Mouse (Mus musculus) thymus, postnatal 36 days (tissue): ENCODE results near the gene Cers6.

ENCODE experiments used
- DNase-seq, 2 experiments: peaks; one replicate each; pipeline ENCODE4 v3.0.0; 2022; ENCODE audit warnings: mixed read lengths in 2 of 2

The Cers6 gene

DNA sequence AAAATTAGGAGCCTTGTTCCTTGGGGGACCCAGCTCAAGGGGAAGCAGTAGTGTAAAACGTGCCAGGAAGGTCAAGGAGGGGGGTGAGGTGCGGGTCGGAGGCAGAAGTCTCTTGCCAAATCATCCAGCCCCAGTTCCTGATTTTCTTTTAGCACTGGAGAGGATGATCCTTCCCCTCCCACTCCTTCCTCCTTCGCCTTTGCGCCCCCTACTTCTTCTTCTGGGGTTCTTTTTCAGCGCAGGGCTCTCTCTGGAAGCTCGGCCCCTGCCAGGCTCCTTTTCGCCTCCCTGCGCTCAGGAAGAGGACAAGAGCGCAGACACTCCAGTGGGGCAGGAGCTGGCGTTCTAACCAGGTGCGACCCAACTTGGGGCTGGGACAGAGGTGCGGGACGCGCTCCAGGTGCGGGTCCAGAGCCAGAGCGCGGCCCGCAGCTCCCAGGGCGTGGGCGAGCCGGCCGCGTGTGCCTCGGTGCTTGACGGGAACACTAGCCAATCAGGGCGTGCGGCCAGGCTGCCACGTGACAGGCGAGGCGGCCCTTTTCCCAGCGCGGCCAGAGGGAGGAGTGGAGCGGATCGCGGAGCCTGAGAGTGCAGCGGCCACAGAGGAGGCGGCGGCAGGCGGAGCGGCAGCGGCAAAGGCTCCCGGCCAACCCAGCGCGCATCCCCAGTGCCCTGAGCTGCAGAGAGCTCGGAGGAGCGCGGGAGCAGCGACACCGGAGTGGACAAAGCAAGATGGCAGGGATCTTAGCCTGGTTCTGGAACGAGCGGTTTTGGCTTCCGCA lies at the start of gene Cers6:
Gene Cers6, plus strand, starts transcription at position 538 of the 782 bp plus-strand sequence.
- peak; percentile 91 to 92 for DNase-seq

DNA sequence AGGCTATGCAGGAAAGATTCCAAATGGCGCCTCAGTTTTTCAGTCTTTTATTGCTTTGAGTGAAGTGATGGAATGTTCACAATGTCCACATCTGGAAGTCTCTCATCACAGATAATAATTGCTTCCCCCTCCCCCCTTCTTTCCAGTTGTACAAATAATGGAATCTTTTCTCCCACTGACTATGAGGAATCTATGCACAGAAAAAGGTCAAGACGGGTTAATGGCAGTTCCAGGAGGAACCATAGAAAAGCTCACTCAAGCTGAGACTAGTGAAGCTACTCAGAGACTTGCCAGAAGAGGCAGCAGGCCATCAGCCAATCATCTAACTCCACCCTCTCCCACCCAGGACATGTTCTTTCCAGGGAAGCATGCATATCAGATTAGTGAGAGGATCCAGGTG lies 46.8 kb upstream of the Cers6 start:
- DNase-seq = no peak

DNA sequence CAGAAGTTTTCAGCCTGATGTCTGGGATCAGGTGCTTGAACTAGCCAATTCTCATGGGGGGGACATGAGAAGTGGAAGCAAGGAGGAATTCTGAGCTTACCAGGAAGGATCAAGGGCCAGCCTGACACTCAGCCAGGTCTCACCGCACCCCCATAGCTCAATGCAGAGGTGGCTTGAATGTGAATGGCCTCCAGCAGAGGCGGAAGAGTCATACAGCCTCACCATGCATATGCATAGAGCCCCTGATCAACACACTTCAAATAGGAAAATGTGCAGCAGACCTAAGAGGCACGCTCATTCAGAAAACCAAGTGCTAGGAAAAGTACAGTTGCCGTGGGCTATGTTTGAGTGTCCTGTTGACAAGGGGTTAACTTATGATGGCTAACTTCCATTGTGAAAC lies 42.2 kb upstream of the Cers6 start:
- no peak for DNase-seq

DNA sequence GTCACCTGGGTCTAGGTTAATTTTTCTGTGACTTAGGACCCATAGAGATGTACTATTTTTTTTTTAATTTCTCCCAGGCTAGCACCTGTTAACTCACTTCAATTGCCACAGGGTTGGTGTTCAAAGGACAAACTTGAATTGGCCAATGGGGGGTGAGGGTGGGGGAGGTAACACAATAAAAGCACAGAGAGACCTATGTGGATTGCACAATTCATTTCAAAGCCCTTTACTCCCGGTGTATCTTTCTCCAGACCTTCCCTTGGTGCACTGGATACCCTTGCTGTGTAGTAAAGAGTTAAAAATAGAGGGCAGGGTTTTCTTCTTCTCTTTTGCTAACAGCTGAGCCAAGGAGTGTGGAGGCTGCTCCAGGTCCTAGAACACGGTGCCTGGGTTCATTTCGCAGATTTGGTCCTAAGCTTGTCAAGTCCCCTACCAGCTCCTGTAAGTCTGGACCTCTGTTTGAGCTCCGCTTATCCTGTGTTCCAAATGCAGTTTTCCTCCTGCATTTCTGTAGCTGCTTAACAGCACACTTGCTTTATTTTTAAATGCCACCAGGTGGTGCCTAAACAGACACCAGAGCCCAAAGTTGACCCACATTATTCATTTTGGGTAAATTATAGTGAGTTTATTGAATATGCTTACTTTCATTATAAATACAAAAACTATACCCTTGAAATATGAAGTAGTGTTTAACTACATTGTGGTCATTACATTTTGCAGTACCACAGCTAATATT lies 38.9 kb upstream of the Cers6 start:
- DNase-seq = no peak

DNA sequence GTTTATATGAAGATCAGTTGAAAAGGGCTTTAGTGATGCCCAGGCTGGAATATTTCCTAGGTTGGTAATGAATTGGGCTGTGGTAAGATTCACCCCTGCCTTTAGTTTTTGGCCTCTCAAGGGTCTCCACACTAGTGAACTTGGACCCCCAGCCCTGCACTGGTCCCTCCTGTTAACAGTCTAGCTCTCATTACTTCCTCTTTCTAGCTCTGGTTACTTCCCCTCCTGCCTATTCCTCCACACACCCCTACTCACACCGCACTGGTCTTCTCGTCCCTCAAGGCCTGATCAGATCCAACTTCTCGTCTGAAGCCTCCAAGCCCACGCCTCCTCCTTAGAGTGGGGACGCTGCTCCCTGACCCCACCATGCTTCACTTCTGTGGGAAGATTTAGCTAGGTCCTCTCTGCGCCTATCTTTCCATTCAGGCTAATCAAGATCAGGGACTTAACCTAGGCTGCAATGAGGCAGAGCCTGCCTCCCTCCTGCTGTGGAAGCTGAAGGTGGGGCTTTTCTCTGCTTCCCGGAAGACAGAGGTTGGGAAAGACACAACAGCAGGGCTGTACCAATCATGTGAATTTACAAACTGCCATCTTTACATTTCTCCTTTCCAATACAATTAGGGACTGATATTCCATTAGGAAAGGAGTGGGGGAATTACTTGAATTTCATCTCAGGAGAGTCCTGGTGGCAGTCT lies 35.8 kb upstream of the Cers6 start:
- DNase-seq = no peak

DNA sequence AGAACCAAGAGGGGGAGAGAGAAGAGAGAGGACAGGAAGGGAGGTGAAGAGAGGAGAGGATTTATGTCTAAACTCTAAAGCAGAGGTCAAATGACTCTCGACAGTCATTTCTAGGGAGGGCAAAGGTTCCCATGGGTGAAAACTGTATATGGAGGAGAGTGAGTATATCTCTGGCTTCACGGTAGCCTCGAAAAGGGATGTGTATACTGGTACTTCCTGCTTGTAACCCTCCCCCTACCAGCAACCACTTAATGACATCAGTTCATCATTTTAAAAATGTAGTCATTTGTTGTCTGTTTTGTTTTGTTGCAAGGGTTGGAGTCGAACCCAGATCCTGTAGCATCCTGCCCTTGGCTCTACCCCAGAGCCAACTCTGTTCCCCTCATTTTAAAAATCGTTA lies 17.9 kb upstream of the Cers6 start:
- DNase-seq = no peak

DNA sequence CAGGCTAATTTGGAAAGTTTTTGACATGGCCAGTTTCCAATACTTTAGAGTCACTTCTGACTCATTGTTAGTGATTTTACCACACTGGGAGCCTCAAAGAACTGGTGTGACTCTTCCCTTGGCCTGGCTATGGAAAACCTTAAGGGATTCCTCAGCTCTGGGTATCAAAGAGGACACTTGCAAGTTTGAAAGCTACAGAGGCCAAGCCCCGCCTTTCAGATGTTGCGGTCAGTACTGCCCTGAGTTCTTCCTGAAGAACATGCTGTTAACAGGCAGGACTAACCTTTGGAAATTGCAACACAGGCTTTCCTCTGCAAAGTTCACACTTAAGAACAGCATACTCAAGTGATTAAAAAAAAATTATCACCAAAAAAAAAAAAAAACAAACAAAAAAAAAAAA lies 16.7 kb upstream of the Cers6 start:
- DNase-seq = no peak

DNA sequence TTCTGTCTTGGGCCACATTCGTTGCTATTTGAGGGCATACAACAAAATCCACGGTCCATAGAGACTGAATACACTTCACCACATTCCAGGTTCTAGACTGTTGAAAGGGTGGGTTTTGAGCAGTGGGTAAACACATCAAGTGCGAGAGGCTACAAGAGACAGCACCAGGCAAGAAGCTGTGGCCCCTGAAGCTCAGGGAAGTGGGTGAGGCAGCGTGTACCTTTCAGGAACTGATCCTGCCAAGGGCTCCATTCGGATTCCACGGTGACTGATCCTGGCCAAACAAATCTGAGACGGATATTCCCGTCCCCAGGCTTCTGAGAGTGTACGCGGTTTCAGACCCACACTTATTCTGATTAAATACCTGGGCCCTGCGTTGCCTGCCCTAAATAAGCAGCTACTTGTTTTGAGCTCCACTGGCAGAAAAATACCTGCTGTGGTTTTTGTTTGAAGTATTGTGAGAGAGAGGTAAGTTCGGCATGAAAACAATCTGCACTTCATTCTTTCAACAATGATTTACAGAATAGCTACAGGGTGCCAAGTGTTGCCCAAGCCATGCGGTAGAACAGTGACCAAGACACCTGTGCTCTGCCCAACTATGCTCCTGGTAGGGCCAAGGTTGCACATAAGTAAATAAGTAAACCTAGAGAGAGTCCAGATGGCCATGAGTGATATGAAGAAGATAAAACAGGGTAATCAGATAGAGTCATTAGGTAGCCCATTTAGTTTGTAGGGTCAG lies 16.1 kb upstream of the Cers6 start:
- DNase-seq = no peak

DNA sequence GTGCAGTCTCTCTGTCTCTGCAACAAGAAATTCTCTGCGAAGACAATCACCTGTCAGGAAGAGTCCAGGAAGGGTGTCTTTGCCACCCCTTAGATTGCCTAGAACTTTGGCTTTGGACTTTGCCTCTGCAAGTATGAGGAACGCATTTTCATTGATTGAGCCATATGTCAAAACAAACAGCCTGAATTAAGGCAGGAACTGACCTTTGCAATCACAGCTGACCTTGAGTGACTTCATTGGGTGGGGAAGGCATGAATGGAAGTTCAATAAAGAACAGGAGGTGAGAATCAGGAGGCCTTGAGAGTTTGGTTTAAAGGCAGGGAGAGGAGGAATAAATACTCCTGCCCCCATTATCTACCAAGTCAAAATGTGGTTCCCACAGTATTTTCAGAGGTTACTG lies 850 bp upstream of the Cers6 start:
- no peak for DNase-seq

DNA sequence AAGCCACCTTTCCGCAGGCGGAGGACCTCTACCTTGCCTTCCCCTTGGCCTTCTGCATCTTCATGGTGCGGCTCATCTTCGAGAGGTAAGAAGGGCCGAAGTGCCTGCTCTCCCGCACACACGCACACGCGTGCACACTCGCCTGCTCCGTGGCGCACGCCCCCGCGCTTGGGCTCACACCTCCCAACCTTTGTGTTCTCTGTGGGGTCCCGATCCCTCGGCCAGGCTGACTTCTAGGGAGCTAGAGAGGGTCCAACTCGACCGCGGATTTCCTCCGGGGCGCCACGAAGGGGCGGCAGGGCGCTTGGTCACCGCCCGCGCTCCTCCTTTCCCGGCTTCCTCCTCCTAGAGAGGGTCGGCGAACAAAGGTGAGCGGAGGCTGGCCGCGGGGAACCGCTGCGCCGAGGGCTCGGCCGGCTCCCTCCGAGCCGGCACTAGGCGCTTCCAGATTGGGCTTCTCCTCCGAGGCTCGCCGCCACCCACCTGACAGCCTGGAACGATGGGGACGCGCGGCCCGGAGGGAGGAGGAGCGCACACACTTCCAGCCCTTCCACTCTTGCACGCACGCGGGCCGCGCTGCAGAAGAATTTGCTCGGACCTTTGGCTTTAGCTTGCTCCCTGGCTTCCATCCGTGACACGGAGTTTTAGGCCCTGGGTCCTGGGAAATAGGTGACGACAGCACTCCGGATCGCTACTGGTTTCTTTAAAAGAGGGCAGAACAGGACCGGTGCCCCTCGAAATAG lies 651 bp downstream of the Cers6 start:
- peak; percentile 54 to 63 for DNase-seq

DNA sequence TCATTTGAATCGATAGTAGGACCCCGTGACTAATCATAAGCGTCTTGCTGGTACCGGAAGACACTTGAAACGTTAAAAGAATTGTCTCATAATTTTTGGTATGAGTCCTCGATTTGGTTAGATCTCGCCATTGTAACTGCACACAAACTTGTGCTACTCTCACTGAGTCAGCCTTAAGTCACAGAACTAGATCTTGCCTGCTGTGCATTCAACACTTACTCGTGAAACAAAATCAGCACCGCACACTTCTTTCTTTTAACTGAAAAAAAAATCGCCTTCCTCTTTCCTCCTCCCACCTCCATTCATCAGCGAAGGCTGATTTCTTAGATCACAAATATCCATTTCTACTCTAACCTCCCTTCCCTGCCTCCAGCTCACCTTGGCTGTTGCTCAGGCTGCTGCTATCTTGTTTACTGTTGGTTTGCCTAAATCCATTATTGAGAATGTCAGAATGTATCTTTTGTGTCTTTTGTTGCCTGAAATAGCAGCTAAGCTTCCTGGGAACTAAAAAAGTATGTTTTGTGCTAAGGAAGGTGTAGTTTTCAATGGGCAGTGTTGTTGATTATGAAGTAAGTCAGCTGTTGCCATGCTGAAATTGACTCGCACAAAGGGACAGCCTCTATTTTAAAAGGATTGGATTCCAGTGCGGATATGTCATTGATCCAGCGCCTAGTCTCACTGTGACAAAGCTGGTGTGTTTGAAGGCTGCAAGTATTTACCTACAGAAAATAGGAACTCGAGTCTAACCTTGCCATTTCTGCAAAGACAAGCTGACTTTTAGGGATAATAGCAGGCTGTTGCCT lies 1.4 kb downstream of the Cers6 start:
- DNase-seq = no peak

DNA sequence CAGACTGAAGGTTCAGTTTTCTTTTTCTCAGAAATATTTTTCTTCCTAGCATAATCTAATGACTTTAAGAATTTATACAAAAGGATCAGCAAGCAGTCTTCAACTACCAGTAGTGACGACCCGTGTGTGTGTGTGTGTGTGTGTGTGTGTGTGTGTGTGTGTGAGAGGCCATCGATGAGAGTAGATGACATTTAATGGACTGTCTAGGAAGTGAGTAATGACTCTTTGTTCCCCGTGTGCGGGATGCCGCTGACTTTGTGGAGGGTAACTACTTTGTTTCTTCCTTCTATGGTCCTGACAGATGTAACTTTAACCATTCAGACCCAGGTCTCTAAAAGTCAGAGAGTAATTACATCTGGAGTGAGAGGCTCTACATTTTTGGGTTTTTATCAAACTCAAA lies 2.3 kb downstream of the Cers6 start:
- no peak for DNase-seq

DNA sequence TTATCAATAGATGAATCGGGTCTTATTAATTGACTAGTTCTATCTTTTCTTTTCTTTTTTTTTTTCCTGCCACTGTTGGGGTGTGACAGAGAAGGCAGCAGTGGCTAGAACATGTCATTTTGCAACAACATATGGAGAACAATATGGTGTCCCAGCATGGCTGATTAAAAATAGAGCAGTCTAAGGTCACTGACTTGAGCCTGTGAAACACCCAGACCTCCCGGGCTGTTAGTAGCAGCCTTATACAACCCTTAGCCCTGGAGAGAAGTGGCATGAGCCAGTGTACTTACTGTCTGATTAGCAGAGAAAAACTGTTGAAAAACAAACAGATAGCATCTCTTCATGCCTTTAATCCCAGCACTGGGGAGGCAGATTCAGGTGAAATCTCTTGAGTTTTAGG lies 3.1 kb downstream of the Cers6 start:
- no peak for DNase-seq

DNA sequence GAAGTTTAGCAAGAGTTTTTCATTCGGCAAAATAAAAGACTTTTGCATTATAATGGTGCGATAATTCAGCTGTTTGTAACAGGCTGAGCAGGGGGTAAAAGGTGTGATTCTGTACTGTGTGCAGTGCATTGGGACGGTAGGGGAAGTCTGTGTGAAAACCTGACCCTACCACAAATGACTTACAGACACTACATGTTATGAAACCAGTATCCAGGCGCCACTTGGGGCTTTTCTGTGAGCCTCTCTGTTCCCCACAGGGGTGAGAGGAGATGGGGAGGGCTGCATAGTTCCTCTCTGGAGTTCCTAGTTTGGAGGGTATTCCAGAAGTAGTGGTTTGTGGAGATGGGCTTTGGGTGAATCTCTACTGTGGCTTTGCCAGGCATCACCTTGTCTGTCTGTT lies 5.9 kb downstream of the Cers6 start:
- no peak for DNase-seq

DNA sequence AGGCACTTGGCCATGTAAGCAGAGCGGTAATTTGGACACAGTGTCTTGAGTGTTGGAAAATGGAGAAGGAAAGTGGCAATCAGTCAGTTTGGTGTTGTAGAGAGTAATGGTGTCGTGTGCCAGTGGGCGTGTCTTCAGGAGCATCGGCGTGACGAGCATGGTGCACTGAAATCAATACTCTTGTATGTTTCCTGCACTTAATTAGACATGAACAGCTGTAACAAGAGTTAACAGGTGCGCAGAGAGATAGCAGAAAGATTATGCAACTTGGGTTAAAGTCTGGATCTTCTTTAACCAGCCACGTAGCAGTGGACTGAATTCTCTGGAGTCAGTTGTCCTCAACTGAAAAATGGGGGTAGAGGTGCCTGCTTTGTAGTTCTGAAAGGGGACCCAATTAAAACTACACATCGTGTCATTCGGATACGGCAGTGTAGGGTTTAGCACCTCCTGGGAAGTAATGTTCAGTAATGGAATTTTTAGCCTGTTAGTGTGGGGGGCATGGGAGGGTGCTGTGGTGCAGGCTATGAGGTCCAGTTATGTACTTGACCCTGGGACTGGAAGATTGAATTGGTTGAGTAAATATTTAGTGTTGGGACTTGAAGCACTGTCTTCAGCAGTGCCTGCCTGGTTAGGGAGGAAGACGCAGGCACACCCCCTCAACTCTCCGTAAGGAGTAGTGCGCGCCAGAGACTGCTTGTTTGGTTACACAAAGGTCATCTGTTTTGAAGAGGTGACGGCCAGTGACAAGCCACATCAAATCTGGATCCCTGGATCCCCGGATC lies 9.9 kb downstream of the Cers6 start:
- no peak for DNase-seq

DNA sequence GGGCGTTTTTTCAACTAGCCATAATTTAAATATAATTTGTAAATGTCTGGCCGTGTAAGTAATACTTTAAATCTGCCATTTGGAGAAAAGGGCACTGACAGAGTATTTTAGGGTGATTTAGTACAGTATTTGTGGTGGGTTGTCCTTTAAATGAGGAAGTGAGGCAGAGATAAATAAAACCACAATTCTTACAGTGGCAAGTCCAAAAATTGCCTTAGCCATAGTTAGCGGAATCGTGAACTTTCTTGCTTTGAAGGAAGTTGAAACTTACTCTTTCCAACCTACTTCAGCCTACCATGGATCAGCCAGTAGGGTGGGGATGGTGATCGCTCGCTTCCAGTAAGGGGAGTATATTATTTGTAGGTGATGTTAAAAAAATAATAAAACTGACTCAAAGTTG lies 11.8 kb downstream of the Cers6 start:
- no peak for DNase-seq

DNA sequence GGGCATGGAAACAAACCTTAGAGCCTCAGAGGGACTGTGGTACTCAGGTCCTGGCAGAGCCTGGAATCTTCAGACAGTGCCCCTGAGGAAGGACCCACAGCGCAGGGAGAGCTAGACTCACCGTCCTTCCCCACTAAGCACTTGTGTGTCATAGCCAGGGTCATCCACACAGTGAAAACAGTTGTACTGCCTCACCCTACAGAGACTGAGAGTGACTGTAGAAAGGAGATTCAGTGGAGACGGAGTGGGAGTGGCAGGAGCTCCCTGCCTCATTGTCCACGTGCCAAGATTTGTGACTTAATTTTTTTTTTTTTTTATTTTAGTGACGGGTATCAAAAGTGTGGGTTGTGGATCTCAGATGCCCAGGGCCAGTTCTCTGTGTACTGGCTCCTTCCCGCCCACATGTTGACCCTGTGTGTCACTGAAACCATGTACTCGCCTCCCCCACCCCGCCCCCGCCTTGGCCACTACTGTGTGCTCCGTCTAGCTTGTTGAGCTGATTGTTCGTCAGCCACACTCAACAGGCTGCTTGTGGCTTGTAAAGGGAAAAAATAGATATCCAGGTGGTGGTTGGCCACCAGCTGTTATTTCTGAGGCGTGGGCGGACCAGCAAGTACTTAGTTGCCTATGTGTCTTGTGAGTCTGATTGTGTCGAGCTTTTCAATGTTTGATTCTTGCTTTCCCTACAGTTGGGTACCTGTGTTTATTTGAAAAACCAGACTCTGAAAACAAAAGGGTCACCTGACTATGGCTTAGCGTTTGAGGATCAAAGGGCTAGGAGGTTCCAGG lies 12.6 kb downstream of the Cers6 start:
- DNase-seq = no peak

DNA sequence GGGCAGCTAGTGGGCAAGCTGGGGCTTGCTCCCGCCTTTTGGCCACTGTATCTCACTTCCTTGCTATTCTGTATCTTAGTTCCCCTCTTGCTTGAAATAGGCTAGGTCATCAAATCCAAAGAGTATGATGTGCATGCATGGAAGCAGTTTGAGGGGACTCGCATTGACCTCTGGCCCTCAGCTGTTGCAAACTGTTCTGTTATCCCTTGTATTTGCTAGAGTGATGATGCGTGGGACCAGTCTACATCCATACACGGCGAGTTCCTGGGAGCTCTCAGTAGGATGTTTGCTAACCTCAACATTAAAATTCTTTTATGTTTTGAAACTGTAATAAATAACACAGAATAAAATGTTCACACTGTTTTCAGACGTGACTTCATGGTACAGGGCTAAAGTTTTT lies 13.3 kb downstream of the Cers6 start:
- DNase-seq = no peak

DNA sequence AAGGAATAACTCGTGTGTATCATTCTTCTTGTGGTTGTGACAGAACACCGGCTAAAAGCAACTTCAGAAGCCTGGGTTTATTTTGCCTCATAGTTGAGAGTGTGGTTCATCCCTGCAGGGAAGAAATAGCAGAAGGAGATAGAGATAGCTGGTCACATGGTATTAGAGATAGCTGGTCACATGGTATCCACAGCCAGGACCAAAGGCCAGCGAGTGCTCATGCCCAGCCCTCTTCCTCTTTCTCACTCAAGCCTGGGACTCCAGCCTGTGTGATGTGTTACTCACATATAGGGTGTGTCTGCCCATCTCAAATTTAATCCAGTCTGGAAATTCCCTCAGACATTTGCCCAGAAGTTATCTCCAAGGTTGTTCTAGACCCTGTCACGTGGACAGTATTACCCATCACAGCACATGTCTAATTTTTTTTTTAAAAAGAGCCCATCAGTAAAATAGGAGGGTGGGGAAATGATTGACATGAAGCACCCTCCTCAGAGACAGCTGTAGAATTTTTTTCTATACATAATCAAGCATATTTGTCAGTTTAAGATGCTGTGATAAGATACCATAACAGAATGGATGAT lies 17.9 kb downstream of the Cers6 start:
- no peak for DNase-seq

DNA sequence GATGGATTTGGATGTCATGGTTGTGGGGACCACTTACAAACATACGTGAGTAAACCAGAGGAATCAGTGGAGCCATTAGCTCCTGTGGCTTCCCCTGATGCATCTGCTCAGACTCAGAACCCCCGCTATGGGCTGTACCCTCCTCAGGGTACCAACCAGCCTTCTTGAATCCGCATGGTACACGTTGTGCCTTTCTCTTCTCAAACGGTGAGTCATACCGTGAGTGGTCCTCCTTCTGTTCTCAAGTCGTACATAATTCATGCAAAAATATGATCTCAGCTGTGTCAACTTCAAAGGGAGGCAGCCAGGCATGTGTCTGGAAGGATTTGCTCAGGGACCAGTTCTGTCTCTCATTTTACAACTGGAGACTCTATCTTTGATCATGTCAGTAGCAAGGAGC lies 23.3 kb downstream of the Cers6 start:
- no peak for DNase-seq
